Mouse (Mus musculus): Measurements from ENCODE around the gene Gm20388.

DNA sequence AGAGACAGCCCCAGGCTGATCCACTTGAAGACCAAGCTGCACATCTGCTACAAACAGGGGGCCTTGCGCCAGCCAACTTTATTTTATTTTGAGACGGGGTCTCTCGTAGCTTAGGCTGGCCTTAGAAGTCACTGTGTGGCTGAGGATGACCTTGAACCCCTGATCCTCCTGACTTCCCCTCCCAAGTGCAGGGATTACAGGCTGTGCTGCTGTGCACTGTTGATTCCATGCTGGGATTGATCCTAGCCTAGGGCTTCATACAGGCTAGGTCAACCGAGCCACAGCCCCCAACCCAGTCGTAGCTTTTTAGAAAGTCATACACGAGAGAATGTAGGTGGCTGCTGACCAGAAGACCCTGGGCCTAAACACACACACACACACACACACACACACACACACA, 602.5 kb downstream of the Gm20388 start:
- TF ChIP-seq CTCF (IDR thresholded peaks at IDR 0.05; ENCODE audit: low read depth, low read length) (no peak), GATA1 (IDR thresholded peaks at IDR 0.05; ENCODE audit: borderline replicate concordance, low read length) (no peak)

Measured in G1E (cell line).